In genomic region chr10:71489791-71490190, GRCm38 (mm10) we compare ENCODE assay signal across 21 mouse cellular contexts.
A peak's percentile ranks its signal among the peaks of the same experiment; 100 is the strongest.
DNase-seq lines count a peak whose midpoint lies in the region; ATAC-seq and TF ChIP-seq lines count a peak whose summit lies in the region.
"Had no signal": no experiment of that assay in that cellular context is flagged by ENCODE, and none has a peak within 500 bp of the region (broad histone marks: within the 10 kb centered on the region; RNA-seq: fewer than 3 reads in every experiment).

No protein-coding gene starts in this region.

- DNase-seq in cerebellum, postnatal 14 days = peak; percentile 57 to 58
- DNase-seq in cerebellum, adult 9-10 months = no peak
- peak; percentile 35 for DNase-seq in hindbrain, postnatal 0 days (ENCODE audit: low spot score)
- peak; percentile 42 for DNase-seq in midbrain, postnatal 0 days (ENCODE audit: low spot score)
- DNase-seq: adrenal gland, adult 2 months; adrenal gland, postnatal 10 days; adrenal gland, postnatal 25 days; cerebellum, adult 11 months; cerebellum, adult 18-20 months; cerebellum, adult 8-10 months; cerebellum, postnatal 36 days; embryo, embryonic 11 days had no signal

- H3K4me2 ChIP-seq in hindbrain, postnatal 0 days (ENCODE audit: low read depth, low read length) = no peak overlapping the region
- no peak overlapping the region for H3K4me2 ChIP-seq in hindbrain, embryonic 16.5 days (ENCODE audit: low read length)
- no peak overlapping the region for H3K4me2 ChIP-seq in midbrain, postnatal 0 days (ENCODE audit: low read depth, low read length, poor library complexity, severe bottlenecking)
- no peak overlapping the region for H3K4me2 ChIP-seq in midbrain, embryonic 16.5 days (ENCODE audit: low read length)
- H3K4me2 ChIP-seq: embryonic facial prominence, embryonic 13.5 days; embryonic facial prominence, embryonic 15.5 days; forebrain, embryonic 12.5 days had no signal

- H3K27me3 ChIP-seq in hindbrain, postnatal 0 days (ENCODE audit: insufficient read depth, low read length) = no peaks in the 10 kb centered on the region
- no peaks in the 10 kb centered on the region; the same call in 1 of the 2 replicates for H3K27me3 ChIP-seq in hindbrain, embryonic 16.5 days (replicated peaks; ENCODE audit: control insufficient read depth, insufficient read depth, low read length)
- no peaks in the 10 kb centered on the region for H3K27me3 ChIP-seq in midbrain, postnatal 0 days (ENCODE audit: insufficient read depth, low read length)
- H3K27me3 ChIP-seq in midbrain, embryonic 16.5 days (ENCODE audit: control insufficient read depth, insufficient read depth, low read depth, low read length) = no peaks in the 10 kb centered on the region
- H3K27me3 ChIP-seq: embryonic facial prominence, embryonic 13.5 days; embryonic facial prominence, embryonic 15.5 days; forebrain, embryonic 12.5 days had no signal

- no peak overlapping the region for H3K4me3 ChIP-seq in hindbrain, postnatal 0 days (ENCODE audit: low read length)
- H3K4me3 ChIP-seq in hindbrain, embryonic 16.5 days (ENCODE audit: low read length) = no peak overlapping the region
- no peak overlapping the region for H3K4me3 ChIP-seq in midbrain, postnatal 0 days (ENCODE audit: low read depth, low read length)
- no peak overlapping the region for H3K4me3 ChIP-seq in midbrain, embryonic 16.5 days (ENCODE audit: low read depth, low read length)
- H3K4me3 ChIP-seq: embryonic facial prominence, embryonic 13.5 days; embryonic facial prominence, embryonic 15.5 days; erythroblast, embryonic 14.5 days; forebrain, embryonic 10.5 days; forebrain, embryonic 12.5 days had no signal

- TF ChIP-seq CTCF in hindbrain, postnatal 0 days (IDR thresholded peaks at IDR 0.05; ENCODE audit: low read depth) = no peak
- TF ChIP-seq CTCF in midbrain, postnatal 0 days (IDR thresholded peaks at IDR 0.05) = no peak

- WGBS in hindbrain, postnatal 0 days = 66% methylated on average over 7 of the region's 7 CpGs
- 73% methylated on average over 7 of the region's 7 CpGs for WGBS in hindbrain, embryonic 16.5 days
- WGBS in midbrain, postnatal 0 days = 91% methylated on average over 7 of the region's 7 CpGs
- WGBS in midbrain, embryonic 16.5 days = 84% methylated on average over 7 of the region's 7 CpGs

- H3K27ac ChIP-seq in hindbrain, postnatal 0 days = no peak overlapping the region
- no peak overlapping the region for H3K27ac ChIP-seq in hindbrain, embryonic 16.5 days (ENCODE audit: low read depth, low read length)
- no peak overlapping the region for H3K27ac ChIP-seq in midbrain, postnatal 0 days (ENCODE audit: low read depth, low read length)
- H3K27ac ChIP-seq in midbrain, embryonic 16.5 days (ENCODE audit: low read length) = no peak overlapping the region
- H3K27ac ChIP-seq: embryonic facial prominence, embryonic 13.5 days; embryonic facial prominence, embryonic 15.5 days; forebrain, embryonic 10.5 days; forebrain, embryonic 12.5 days had no signal

- no peaks in the 10 kb centered on the region for H3K9me3 ChIP-seq in hindbrain, postnatal 0 days (ENCODE audit: low read length)
- H3K9me3 ChIP-seq in hindbrain, embryonic 16.5 days (ENCODE audit: control insufficient read depth, low read length) = no peaks in the 10 kb centered on the region
- no peaks in the 10 kb centered on the region for H3K9me3 ChIP-seq in midbrain, postnatal 0 days (ENCODE audit: low read length)
- no peaks in the 10 kb centered on the region; the same call in 1 of the 2 replicates for H3K9me3 ChIP-seq in midbrain, embryonic 16.5 days (replicated peaks; ENCODE audit: control insufficient read depth, low read length, poor library complexity, severe bottlenecking)
- H3K9me3 ChIP-seq: embryonic facial prominence, embryonic 13.5 days; embryonic facial prominence, embryonic 15.5 days; forebrain, embryonic 10.5 days; forebrain, embryonic 12.5 days had no signal

- no peak overlapping the region for H3K9ac ChIP-seq in hindbrain, postnatal 0 days (replicated peaks; ENCODE audit: low read length)
- H3K9ac ChIP-seq in hindbrain, embryonic 16.5 days (ENCODE audit: low read depth, low read length) = no peak overlapping the region
- no peak overlapping the region for H3K9ac ChIP-seq in midbrain, postnatal 0 days (replicated peaks; ENCODE audit: low read length, poor library complexity, severe bottlenecking)
- H3K9ac ChIP-seq in midbrain, embryonic 16.5 days (ENCODE audit: low read depth, low read length) = no peak overlapping the region
- H3K9ac ChIP-seq: embryonic facial prominence, embryonic 13.5 days; embryonic facial prominence, embryonic 15.5 days; forebrain, embryonic 12.5 days had no signal

- peaks cover 6% of the 10 kb centered on the region; the same call in 1 of the 2 replicates for H3K4me1 ChIP-seq in hindbrain, postnatal 0 days (ENCODE audit: insufficient read depth, low read length)
- H3K4me1 ChIP-seq in hindbrain, embryonic 16.5 days (ENCODE audit: control insufficient read depth, insufficient read depth, low read depth, low read length) = peaks cover 4% of the 10 kb centered on the region; the same call in 1 of the 2 replicates
- H3K4me1 ChIP-seq in midbrain, postnatal 0 days (ENCODE audit: insufficient read depth, low read length) = peaks cover 5% of the 10 kb centered on the region; the same call in 1 of the 2 replicates
- 0 out of 2 replicates have a peak, but pooled peaks cover 4% of the 10 kb centered on the region for H3K4me1 ChIP-seq in midbrain, embryonic 16.5 days (ENCODE audit: control insufficient read depth, insufficient read depth, low read length)
- H3K4me1 ChIP-seq: embryonic facial prominence, embryonic 13.5 days; embryonic facial prominence, embryonic 15.5 days had no signal

- peak; percentile 50; the same call in 1 of the 2 replicates for ATAC-seq in hindbrain, postnatal 0 days
- ATAC-seq in hindbrain, embryonic 16.5 days = no peak
- ATAC-seq in midbrain, postnatal 0 days (ENCODE audit: low FRiP score) = no peak
- no peak for ATAC-seq in midbrain, embryonic 16.5 days
- ATAC-seq: forebrain, embryonic 14.5 days; forebrain, embryonic 16.5 days had no signal

- H3K36me3 ChIP-seq in hindbrain, postnatal 0 days (ENCODE audit: insufficient read depth, low read length) = no peaks in the 10 kb centered on the region
- H3K36me3 ChIP-seq in hindbrain, embryonic 16.5 days (ENCODE audit: control insufficient read depth, insufficient read depth, low read length) = no peaks in the 10 kb centered on the region
- no peaks in the 10 kb centered on the region for H3K36me3 ChIP-seq in midbrain, postnatal 0 days (ENCODE audit: insufficient read depth, low read length)
- no peaks in the 10 kb centered on the region for H3K36me3 ChIP-seq in midbrain, embryonic 16.5 days (ENCODE audit: control insufficient read depth, insufficient read depth, low read length)
- H3K36me3 ChIP-seq: embryonic facial prominence, embryonic 13.5 days; embryonic facial prominence, embryonic 15.5 days; forebrain, embryonic 10.5 days; forebrain, embryonic 12.5 days had no signal
